Mouse (Mus musculus) urinary bladder, postnatal 25 days (tissue): ENCODE data around the gene Robo2.

Source experiments
- DNase-seq: peaks from one replicate; pipeline ENCODE4 v3.0.0; 2022; ENCODE audit warnings: low spot score

Gene Robo2

GRCm38 (mm10) chr16:73930323-73930722, 481.3 kb downstream of the Robo2 start:
- no peak for DNase-seq

GRCm38 (mm10) chr16:73927481-73927880, 484.1 kb downstream of the Robo2 start:
- DNase-seq = no peak

GRCm38 (mm10) chr16:73915425-73915824, 496.2 kb downstream of the Robo2 start:
- DNase-seq = no peak

DNA sequence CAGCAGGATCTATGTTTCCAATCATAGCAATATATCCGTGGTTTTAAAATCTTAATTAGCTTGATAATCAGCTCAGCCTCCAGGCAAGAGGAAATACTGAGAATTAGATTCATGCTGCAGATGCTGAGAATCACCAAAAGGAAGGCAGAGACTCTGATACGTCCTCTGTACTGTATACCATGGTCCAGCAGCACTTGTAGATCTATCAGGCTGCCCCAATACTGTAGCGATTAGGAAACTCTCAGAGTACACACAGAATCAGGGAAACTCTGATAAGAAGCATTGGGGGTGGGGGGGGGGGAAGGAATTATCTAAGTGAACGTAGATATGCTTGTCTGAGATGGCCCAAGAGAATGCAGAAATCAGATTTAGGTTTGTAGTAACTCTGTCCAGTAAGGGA, 496.7 kb downstream of the Robo2 start:
- no peak for DNase-seq

GRCm38 (mm10) chr16:73908504-73908903, 503.1 kb downstream of the Robo2 start:
- no peak for DNase-seq

DNA sequence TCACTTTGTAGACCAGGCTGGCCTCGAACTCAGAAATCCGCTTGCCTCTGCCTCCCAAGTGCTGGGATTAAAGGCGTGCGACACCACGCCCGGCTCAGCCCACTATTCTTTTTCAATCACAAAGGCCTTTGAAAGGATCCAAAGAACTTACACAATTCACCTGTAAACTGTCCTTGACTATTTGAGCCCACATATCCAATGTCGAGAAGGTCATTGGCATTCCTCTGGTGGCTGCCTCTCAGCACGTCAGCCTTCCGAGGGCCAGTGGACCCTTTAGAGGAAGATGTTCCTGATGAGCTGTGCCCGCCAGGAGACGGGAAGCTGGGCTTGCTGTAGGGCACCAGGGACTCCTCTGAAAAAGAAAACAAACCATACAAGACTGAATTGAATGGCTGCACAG, 514.8 kb downstream of the Robo2 start:
- no peak for DNase-seq

DNA sequence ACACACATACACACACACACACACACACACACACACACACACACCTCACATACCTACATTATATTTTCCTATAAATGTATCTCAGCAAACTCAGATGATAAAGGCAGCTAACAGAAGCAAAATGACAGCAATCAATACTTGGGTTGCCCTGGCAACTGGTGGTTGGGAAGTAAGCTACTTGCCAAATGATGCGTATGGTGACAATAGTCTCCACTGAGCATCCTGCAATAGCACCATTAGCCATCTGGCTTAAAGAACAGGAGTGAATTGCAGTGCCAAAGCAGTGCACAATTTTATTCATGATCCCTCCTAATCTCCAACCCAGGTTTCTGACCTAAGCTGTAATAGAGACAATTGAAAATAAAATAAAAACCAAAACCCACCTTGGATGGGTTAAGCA, 529.7 kb downstream of the Robo2 start:
- DNase-seq = no peak

DNA sequence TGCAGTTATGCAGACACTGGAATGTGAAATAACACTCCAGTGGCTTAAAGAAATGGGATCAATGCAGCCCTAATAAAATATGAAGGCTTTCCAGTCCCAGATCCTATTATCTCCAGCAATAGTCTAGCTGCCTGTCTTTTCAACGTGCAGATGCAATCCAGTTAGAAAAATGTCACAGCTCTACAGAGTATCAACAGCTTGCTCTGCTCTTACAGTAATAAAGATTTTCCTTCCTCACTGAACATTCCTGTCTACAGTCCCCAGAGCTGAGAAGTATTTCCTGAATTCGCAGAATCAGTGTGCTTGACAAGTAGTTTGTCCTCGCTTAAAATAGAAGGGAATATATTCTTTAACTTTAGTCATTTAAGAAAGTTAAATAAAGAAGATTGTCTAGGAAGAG, 533.7 kb downstream of the Robo2 start:
- DNase-seq = no peak

GRCm38 (mm10) chr16:73874991-73875390, 536.6 kb downstream of the Robo2 start:
- DNase-seq = no peak

GRCm38 (mm10) chr16:73873828-73874558, 537.6 kb downstream of the Robo2 start:
- DNase-seq = no peak

- DNase-seq = no peak
Observed at GRCm38 (mm10) chr16:73870296-73870695, 541.3 kb downstream of the Robo2 start.

- DNase-seq = no peak
Observed at GRCm38 (mm10) chr16:73869527-73870212, 542.0 kb downstream of the Robo2 start.

GRCm38 (mm10) chr16:73864625-73865024, 547.0 kb downstream of the Robo2 start:
- DNase-seq = no peak

- DNase-seq = no peak
Observed at GRCm38 (mm10) chr16:73863748-73864147, 547.9 kb downstream of the Robo2 start.

GRCm38 (mm10) chr16:73858717-73859116, 552.9 kb downstream of the Robo2 start:
- DNase-seq = no peak

- no peak for DNase-seq
Observed at GRCm38 (mm10) chr16:73855821-73856220, 555.8 kb downstream of the Robo2 start.
